Comparison of ENCODE assay signal across 8 mouse cellular contexts in the genomic region with DNA sequence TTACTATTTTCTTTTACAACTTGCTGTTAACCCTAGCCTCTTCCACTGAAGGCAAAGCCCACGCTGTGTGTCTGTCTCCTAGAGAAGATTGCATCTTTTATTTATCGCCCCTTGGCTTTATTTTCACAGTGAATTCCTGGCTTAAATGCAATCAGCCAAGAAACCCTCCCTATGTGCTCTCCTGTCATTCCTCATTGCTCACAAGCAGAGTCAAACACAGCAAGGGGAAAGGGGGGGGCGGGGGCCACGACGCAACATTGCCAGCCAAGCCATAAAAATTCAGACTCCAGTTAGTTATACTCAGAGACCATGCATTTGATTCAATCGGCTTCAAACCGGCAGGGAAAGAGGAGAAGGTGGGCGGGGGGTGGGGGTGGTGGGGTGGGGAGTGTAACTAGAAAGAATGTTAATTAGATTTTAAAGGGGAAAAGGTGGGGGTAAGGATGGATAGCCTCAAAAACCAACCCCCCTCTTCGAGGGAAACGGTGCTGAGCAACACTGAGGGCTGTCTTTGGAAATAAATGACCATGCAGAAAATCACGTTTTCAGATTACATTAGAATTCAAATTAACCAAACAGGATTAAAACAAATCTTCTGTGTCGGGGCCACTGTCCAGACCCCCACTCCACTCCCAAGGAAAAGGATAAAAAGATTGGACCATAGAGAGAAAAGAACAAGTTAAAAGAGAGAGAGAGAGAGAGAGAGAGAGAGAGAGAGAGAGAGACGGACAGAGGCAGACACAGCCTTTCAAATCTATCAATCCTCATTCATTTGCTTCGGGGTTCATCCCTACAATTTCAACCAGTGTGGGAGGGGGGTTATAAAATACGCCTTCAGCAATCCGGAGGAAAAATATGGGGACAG.
DNase-seq lines count a peak whose midpoint lies in the region; ATAC-seq lines count a peak whose summit lies in the region.

No protein-coding gene starts in this region.

- H3K27ac ChIP-seq in kidney, embryonic 16.5 days (ENCODE audit: low read length), result peak overlapping the region; percentile 93
- H3K27ac ChIP-seq in intestine, embryonic 16.5 days (ENCODE audit: low read length), result no peak overlapping the region
- peak overlapping the region; percentile 99 for H3K27ac ChIP-seq in neural tube, embryonic 13.5 days (replicated peaks)

- WGBS in kidney, embryonic 16.5 days, result under 1% methylated on average over 16 of the region's 16 CpGs
- WGBS in intestine, embryonic 16.5 days, result 3% methylated on average over 16 of the region's 16 CpGs
- WGBS in neural tube, embryonic 13.5 days, result under 1% methylated on average over 16 of the region's 16 CpGs

- peaks cover 38% of the 10 kb centered on the region for H3K4me1 ChIP-seq in kidney, embryonic 16.5 days (ENCODE audit: insufficient read depth, low read length)
- H3K4me1 ChIP-seq in intestine, embryonic 16.5 days (ENCODE audit: control insufficient read depth, insufficient read depth, low read length), result peaks cover 13% of the 10 kb centered on the region
- H3K4me1 ChIP-seq in neural tube, embryonic 13.5 days (replicated peaks), result peaks cover 51% of the 10 kb centered on the region

- H3K9ac ChIP-seq in kidney, embryonic 16.5 days (replicated peaks; ENCODE audit: low read length), result peak overlapping the region; percentile 91
- H3K9ac ChIP-seq in intestine, embryonic 16.5 days (ENCODE audit: low read depth, low read length), result peak overlapping the region; percentile 88
- H3K9ac ChIP-seq in neural tube, embryonic 13.5 days, result peak overlapping the region; percentile 99

- H3K9me3 ChIP-seq in kidney, embryonic 16.5 days (ENCODE audit: low read length), result no peaks in the 10 kb centered on the region
- H3K9me3 ChIP-seq in intestine, embryonic 16.5 days (ENCODE audit: control insufficient read depth, low read length), result no peaks in the 10 kb centered on the region
- H3K9me3 ChIP-seq in neural tube, embryonic 13.5 days, result no peaks in the 10 kb centered on the region

- no peaks in the 10 kb centered on the region for H3K27me3 ChIP-seq in kidney, embryonic 16.5 days (ENCODE audit: insufficient read depth, low read length)
- H3K27me3 ChIP-seq in intestine, embryonic 16.5 days (replicated peaks; ENCODE audit: control insufficient read depth, insufficient read depth, low read length), result no peaks in the 10 kb centered on the region
- H3K27me3 ChIP-seq in neural tube, embryonic 13.5 days, result no peaks in the 10 kb centered on the region

- H3K4me2 ChIP-seq in kidney, embryonic 16.5 days (replicated peaks; ENCODE audit: low read depth, low read length), result peak overlapping the region; percentile 70
- peak overlapping the region; percentile 68 for H3K4me2 ChIP-seq in intestine, embryonic 16.5 days (ENCODE audit: low read depth, low read length)
- peak overlapping the region; percentile 64 for H3K4me2 ChIP-seq in neural tube, embryonic 13.5 days

- peak; percentile 1 for ATAC-seq in kidney, embryonic 16.5 days (ENCODE audit: low FRiP score, low TSS enrichment)
- no peak for ATAC-seq in intestine, embryonic 16.5 days
- ATAC-seq in neural tube, embryonic 13.5 days (ENCODE audit: low read depth), result no peak
- ATAC-seq in megakaryocyte progenitor cell, adult 5-6 weeks (replicated peaks; ENCODE audit: poor library complexity), result no peak

- no peaks in the 10 kb centered on the region for H3K36me3 ChIP-seq in kidney, embryonic 16.5 days (ENCODE audit: insufficient read depth, low read length)
- H3K36me3 ChIP-seq in intestine, embryonic 16.5 days (ENCODE audit: control insufficient read depth, insufficient read depth, low read length), result no peaks in the 10 kb centered on the region
- no peaks in the 10 kb centered on the region for H3K36me3 ChIP-seq in neural tube, embryonic 13.5 days

- DNase-seq in kidney, postnatal 10 days, result no peak
- peak; percentile 55 for DNase-seq in embryo, embryonic 9.5 days (ENCODE audit: extremely low spot score)
- no peak for DNase-seq in gastrocnemius, postnatal 4 days (ENCODE audit: low spot score in 2 of 2)
- no peak for DNase-seq in frontal cortex, postnatal 36 days (ENCODE audit: low spot score in 2 of 2)

- peak overlapping the region; percentile 94 for H3K4me3 ChIP-seq in kidney, embryonic 16.5 days (ENCODE audit: low read length)
- peak overlapping the region; percentile 91 for H3K4me3 ChIP-seq in intestine, embryonic 16.5 days (ENCODE audit: low read length)
- H3K4me3 ChIP-seq in neural tube, embryonic 13.5 days, result peak overlapping the region; percentile 97
